Mouse (Mus musculus): ENCODE measurements around the gene Crip3. TPM values are rescaled to one million over a fixed set of nuclear protein-coding genes. Genes with fewer than 3 reads are reported as not detected.

The Crip3 gene
- total RNA-seq (2023) = not detected

GRCm38 (mm10) chr17:46428761-46429414 is at the start of gene Crip3:
Gene Crip3, plus strand, starts transcription at chr17:46428926.

DNA sequence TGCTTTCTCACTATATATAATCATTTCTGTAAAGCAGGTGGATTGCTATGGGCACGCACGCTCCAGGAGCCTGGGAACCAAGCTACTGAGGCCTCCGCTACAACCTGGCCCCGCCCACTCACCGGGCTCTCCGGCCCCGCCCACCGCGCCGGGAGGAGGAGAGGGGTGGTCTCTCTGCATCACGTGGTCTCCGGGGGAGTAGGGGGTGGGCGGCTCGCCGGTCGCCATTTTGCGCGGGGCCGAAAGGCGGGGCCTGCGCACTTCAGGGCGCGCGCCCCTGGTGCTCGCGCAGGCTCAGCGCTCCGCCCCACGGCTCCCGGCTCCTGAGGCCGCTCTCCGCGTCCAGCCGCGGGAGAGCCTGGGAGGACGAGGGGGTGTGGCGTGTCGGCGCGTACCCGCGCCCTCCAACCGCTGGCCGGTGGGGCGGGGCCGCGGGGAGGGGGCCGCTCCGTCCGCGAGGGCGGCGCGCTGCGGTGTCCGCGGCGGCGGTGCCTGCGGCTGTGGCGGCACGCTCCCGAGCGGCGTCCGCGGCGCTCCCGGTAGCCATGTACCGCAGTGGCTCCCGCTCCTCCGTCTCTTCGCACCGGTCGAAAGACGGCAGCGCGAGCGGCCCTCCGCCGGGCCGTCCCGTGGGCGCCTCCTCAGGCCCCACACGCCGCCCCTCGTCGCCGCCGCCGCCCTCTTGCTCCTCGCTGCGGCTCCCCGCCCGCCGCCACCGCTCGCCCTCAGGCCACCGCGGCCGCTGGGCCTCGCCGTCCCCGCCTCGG is 45.2 kb upstream of the Crip3 start, which contains the start of gene Zfp318:
Gene Zfp318 (plus strand): TSS at position 438 of the 767 bp plus-strand sequence.

GRCm38 (mm10) chr17:46438298-46438873 is 9.7 kb downstream of the Crip3 start, which contains the start of gene Slc22a7:
Gene Slc22a7, minus strand, starts transcription at chr17:46438457.

Other genes with a start within 250 kb of the Crip3 start
- gene Polh, start 226.3 kb upstream of the Crip3 start, total RNA-seq (2023) = 10 to 100 TPM; 21.0 TPM
- gene Xpo5, start 226.1 kb upstream of the Crip3 start, total RNA-seq (2023) = 10 to 100 TPM; 20.3 to 22.9 TPM
- 10 to 100 TPM; 22.6 to 22.7 TPM for gene Polr1c, start 180.9 kb upstream of the Crip3 start, total RNA-seq (2023)
- 10 to 100 TPM; 75.7 to 76.7 TPM for gene Yipf3, start 180.8 kb upstream of the Crip3 start, total RNA-seq (2023)
- gene Lrrc73, start 175.4 kb upstream of the Crip3 start, total RNA-seq (2023) = 1 to 10 TPM in 1 of 2 experiments, under 1 TPM in 1; 0.79 to 1.6 TPM
- 10 to 100 TPM; 24.1 to 29.3 TPM for gene Tjap1, start 145.9 kb upstream of the Crip3 start, total RNA-seq (2023)
- not detected for gene Dlk2, start 131.5 kb upstream of the Crip3 start, total RNA-seq (2023)
- 1 to 10 TPM; 6.4 to 6.8 TPM for gene Abcc10, start 100.6 kb upstream of the Crip3 start, total RNA-seq (2023)
- gene Zfp318, start 45.2 kb upstream of the Crip3 start, total RNA-seq (2023) = 1 to 10 TPM; 5.0 to 7.0 TPM
- gene Slc22a7, start 9.5 kb downstream of the Crip3 start, total RNA-seq (2023) = not detected
- gene Ttbk1, start 58.7 kb downstream of the Crip3 start, total RNA-seq (2023) = not detected
- gene Dnph1, start 67.8 kb downstream of the Crip3 start, total RNA-seq (2023) = 1 to 10 TPM; 5.6 to 5.8 TPM
- gene Cul9, start 117.5 kb downstream of the Crip3 start, total RNA-seq (2023) = 1 to 10 TPM; 5.3 to 7.0 TPM
- 10 to 100 TPM; 51.7 to 52.8 TPM for gene Srf, start 127.2 kb downstream of the Crip3 start, total RNA-seq (2023)
- gene Ptk7, start 200.6 kb downstream of the Crip3 start, total RNA-seq (2023) = under 1 TPM; 0.18 TPM
- 10 to 100 TPM; 19.4 to 20.1 TPM for gene Klc4, start 217.1 kb downstream of the Crip3 start, total RNA-seq (2023)
- 10 to 100 TPM; 23.5 to 30.3 TPM for gene Mrpl2, start 217.3 kb downstream of the Crip3 start, total RNA-seq (2023)
- 1 to 10 TPM; 3.1 to 3.6 TPM for gene Cul7, start 221.4 kb downstream of the Crip3 start, total RNA-seq (2023)
- 10 to 100 TPM; 13.8 to 14.5 TPM for gene Rrp36, start 245.4 kb downstream of the Crip3 start, total RNA-seq (2023)
- 10 to 100 TPM; 41.9 to 42.8 TPM for gene Mea1, start 249.9 kb downstream of the Crip3 start, total RNA-seq (2023)